Mouse (Mus musculus): Measurements from ENCODE around the gene Trpm6. TPM values are rescaled to one million over a fixed set of nuclear protein-coding genes. Genes with fewer than 3 reads are reported as not detected.
"Not testable (repeated sequence)": the region's sequence is repeated elsewhere in the genome, so short reads cannot be mapped to it uniquely, and the experiment has no call there.

The Trpm6 gene
- polyA plus RNA-seq (2012; fragmentation: generic; extraction: Trizol), result 0.06 TPM
- long read RNA-seq, experiment 1, result 0 reads
- long read RNA-seq, experiment 2, result 0 reads

DNA sequence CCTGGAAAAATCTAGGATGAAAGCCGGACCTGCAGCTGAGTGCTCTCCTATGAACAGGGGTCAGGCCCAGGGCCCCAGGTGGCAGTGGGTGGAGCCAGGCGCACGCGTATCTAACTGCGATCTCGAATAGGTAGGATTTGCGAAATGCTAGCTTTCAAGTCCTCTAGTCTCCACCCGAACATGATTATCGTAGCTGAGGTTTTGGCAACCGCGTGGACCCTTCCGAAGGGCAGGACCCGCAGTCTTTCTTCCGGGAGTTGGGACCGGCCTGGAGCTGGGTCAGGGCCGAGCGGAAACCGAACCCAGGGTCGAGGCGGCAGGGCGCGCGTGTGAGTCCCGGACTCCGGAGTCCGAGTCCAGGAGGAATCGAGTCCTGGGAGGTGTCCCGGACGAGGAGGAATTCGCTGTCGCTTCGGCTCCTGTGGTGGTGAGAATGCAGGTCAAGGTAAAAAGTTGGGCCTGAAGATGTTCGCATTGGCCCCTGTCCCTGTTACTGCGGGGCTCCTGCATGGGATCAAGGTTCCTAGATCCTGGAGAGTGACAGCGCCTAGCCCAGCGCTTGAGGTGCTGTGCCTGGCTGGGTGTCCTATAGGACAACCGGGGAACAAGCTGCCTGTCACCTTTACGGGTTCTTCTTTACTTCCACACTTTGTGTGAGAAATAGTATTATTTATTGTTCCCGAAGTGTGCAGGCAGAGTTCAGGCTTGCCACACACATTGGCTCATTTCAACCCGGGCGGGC lies at the start of gene Trpm6:
Gene Trpm6, plus strand, starts transcription at position 386 of the 742 bp plus-strand sequence.
- H3K79me2 ChIP-seq (ENCODE audit: control insufficient read depth, insufficient read depth), result no peaks in the 10 kb centered on the region
- no peak within 1 kb of the TSS for H3K4me3 ChIP-seq (ENCODE audit: insufficient read depth, poor library complexity, severe bottlenecking)
- no peaks in the 10 kb centered on the region for H3K79me3 ChIP-seq (ENCODE audit: low read depth)
- no peak within 1 kb of the TSS for H3ac ChIP-seq (ENCODE audit: control insufficient read depth, insufficient read length, low read depth)
- no peaks in the 10 kb centered on the region for H3K27me3 ChIP-seq (ENCODE audit: control insufficient read depth, insufficient read depth, insufficient read length)
- no peaks in the 10 kb centered on the region for H3K36me3 ChIP-seq (ENCODE audit: control insufficient read depth, insufficient read depth)
- TF ChIP-seq MAX (IDR thresholded peaks at IDR 0.05) (no peak), USF1 (IDR thresholded peaks at IDR 0.05; ENCODE audit: low read depth) (no peak), MYOG (IDR thresholded peaks at IDR 0.05; ENCODE audit: control insufficient read depth, extremely low read depth, insufficient read length) (no peak), CEBPB (IDR thresholded peaks at IDR 0.05; ENCODE audit: low read depth) (no peak), CTCF (IDR thresholded peaks at IDR 0.05; ENCODE audit: control insufficient read depth, insufficient read depth, insufficient read length) (no peak), FOSL1 (IDR thresholded peaks at IDR 0.05; ENCODE audit: insufficient read depth, low read length, poor library complexity, severe bottlenecking) (no peak), MYOD1 (IDR thresholded peaks at IDR 0.05; ENCODE audit: control insufficient read depth, insufficient read length, low read depth) (no peak)

DNA sequence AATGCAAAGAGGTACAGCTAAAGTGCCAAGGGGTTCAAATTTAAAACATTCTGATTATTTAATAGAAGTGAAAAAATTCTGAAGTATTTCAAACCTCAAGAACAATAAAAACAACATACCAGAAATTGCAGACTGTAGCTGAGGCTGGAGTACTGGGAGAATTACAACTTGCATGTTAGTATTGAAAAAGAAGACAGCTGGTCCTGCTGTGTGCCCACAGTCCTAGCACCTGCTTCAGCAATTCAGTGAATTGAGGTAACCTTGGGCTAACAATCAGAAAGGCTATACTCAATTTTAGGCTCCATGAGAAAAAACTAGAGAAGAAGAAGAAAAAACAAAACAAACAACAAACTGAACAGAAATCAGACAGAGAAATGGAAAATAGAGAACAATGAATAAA lies 41.7 kb upstream of the Trpm6 start:
- peaks cover under 1% of the 10 kb centered on the region for H3K79me2 ChIP-seq (ENCODE audit: control insufficient read depth, insufficient read depth)
- no peak overlapping the region for H3K4me3 ChIP-seq (ENCODE audit: insufficient read depth, poor library complexity, severe bottlenecking)
- H3ac ChIP-seq (ENCODE audit: control insufficient read depth, insufficient read length, low read depth), result no peak overlapping the region
- no peaks in the 10 kb centered on the region for H3K27me3 ChIP-seq (ENCODE audit: control insufficient read depth, insufficient read depth, insufficient read length)
- no peaks in the 10 kb centered on the region for H3K36me3 ChIP-seq (ENCODE audit: control insufficient read depth, insufficient read depth)
- no peaks in the 10 kb centered on the region for H3K79me3 ChIP-seq (ENCODE audit: low read depth)
- no peak for TF ChIP-seq MYOD1 (IDR thresholded peaks at IDR 0.05; ENCODE audit: control insufficient read depth, insufficient read length, low read depth)
- no peak for TF ChIP-seq CEBPB (IDR thresholded peaks at IDR 0.05; ENCODE audit: low read depth)
- no peak for TF ChIP-seq MYOG (IDR thresholded peaks at IDR 0.05; ENCODE audit: control insufficient read depth, extremely low read depth, insufficient read length)
- TF ChIP-seq FOSL1 (IDR thresholded peaks at IDR 0.05; ENCODE audit: insufficient read depth, low read length, poor library complexity, severe bottlenecking), result no peak
- no peak for TF ChIP-seq CTCF (IDR thresholded peaks at IDR 0.05; ENCODE audit: control insufficient read depth, insufficient read depth, insufficient read length)
- no peak for TF ChIP-seq MAX (IDR thresholded peaks at IDR 0.05)

DNA sequence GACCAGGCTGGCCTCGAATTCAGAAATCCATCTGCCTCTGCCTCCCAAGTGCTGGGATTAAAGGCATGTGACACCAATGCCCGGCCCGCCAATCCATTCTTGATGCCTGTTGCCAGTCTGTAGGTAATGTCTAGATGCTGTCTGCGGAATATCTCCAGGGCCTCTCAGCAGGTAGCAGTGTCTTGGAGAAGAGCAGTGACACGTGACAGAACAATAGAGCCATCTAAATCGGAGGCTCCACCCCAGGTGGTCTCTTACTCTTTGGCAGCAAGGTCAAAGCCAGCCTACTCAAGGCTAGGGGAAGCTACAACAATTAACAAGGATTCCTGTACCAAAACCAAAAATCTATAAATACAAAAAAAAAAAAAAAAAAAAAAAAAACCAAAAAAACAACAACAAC lies 38.9 kb upstream of the Trpm6 start:
- no peaks in the 10 kb centered on the region for H3K36me3 ChIP-seq (ENCODE audit: control insufficient read depth, insufficient read depth)
- no peaks in the 10 kb centered on the region for H3K27me3 ChIP-seq (ENCODE audit: control insufficient read depth, insufficient read depth, insufficient read length)
- H3K79me3 ChIP-seq (ENCODE audit: low read depth), result peaks cover 26% of the 10 kb centered on the region
- TF ChIP-seq CTCF (IDR thresholded peaks at IDR 0.05; ENCODE audit: control insufficient read depth, insufficient read depth, insufficient read length) (no peak), USF1 (IDR thresholded peaks at IDR 0.05; ENCODE audit: low read depth) (no peak)
- no peak overlapping the region for H3ac ChIP-seq (ENCODE audit: control insufficient read depth, insufficient read length, low read depth)
- H3K79me2 ChIP-seq (ENCODE audit: control insufficient read depth, insufficient read depth), result peaks cover 29% of the 10 kb centered on the region
- no peak overlapping the region for H3K4me3 ChIP-seq (ENCODE audit: insufficient read depth, poor library complexity, severe bottlenecking)

DNA sequence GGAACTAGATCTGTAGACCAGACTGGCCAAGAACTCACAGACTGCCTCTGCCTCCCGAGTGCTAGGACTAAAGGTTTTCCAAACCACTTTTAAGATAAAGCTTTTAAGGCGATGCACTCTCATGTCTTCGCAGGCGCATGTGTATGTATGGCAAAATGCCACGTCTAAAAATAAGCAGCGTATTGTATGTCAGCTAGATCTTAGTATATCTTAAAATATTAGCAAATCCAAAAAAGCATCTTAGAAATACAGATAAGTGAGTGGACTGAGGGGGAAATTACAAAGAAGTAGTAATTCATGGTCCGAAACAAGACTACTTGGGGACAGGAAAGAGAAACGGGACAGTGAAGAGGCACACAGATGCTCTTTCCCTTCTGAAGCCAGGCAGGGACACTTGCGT lies 38.2 kb upstream of the Trpm6 start:
- peaks cover 31% of the 10 kb centered on the region for H3K79me3 ChIP-seq (ENCODE audit: low read depth)
- H3K27me3 ChIP-seq (ENCODE audit: control insufficient read depth, insufficient read depth, insufficient read length), result no peaks in the 10 kb centered on the region
- no peak overlapping the region for H3ac ChIP-seq (ENCODE audit: control insufficient read depth, insufficient read length, low read depth)
- peaks cover under 1% of the 10 kb centered on the region for H3K36me3 ChIP-seq (ENCODE audit: control insufficient read depth, insufficient read depth)
- H3K4me3 ChIP-seq (ENCODE audit: insufficient read depth, poor library complexity, severe bottlenecking), result no peak overlapping the region
- TF ChIP-seq USF1 (IDR thresholded peaks at IDR 0.05; ENCODE audit: low read depth) (no peak), CEBPB (IDR thresholded peaks at IDR 0.05; ENCODE audit: low read depth) (no peak), FOSL1 (IDR thresholded peaks at IDR 0.05; ENCODE audit: insufficient read depth, low read length, poor library complexity, severe bottlenecking) (no peak), CTCF (IDR thresholded peaks at IDR 0.05; ENCODE audit: control insufficient read depth, insufficient read depth, insufficient read length) (no peak), MAX (IDR thresholded peaks at IDR 0.05) (no peak), MYOD1 (IDR thresholded peaks at IDR 0.05; ENCODE audit: control insufficient read depth, insufficient read length, low read depth) (no peak), MYOG (IDR thresholded peaks at IDR 0.05; ENCODE audit: control insufficient read depth, extremely low read depth, insufficient read length) (no peak)
- H3K79me2 ChIP-seq (ENCODE audit: control insufficient read depth, insufficient read depth), result peaks cover 35% of the 10 kb centered on the region

DNA sequence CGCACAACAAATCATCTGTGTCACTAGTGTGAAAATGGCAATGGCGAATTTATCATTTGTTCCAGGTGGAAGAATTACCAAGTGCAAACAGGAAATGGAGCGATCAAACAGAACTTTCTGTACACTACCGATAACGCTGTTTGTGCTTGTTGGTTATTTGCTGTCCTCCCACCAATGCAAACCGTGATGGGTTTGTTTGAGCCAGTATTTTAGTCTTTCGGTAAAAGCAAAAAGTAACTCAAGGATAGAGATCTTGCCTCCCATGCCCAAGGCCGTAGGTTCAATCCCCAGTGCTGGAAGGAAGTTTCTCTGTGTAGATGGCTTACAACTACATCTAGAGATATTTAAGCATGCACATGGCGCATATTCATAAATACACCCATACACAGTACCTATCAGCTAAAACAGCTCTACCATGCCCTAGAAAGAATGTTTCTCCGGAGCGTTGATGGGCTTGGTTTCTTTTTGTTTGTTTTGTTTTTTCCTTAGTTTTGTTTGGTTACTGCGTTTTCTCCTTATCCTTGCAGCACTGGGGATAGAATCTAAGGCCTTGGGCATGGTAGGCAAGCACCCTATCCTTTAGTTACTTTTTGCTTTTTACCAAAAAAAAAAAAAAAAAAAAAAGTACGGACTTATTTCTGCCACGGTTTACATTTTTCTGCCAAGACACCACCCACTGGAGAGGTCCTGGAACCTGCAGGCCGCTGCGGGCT lies 37.5 kb upstream of the Trpm6 start:
- Histone ChIP-seq H3K36me3 (ENCODE audit: control insufficient read depth, insufficient read depth) (peaks cover 8% of the 10 kb centered on the region), H3K79me2 (ENCODE audit: control insufficient read depth, insufficient read depth) (peaks cover 43% of the 10 kb centered on the region), H3K4me3 (ENCODE audit: insufficient read depth, poor library complexity, severe bottlenecking) (peak overlapping the region; percentile 91), H3ac (ENCODE audit: control insufficient read depth, insufficient read length, low read depth) (peak overlapping the region; percentile 67), H3K79me3 (ENCODE audit: low read depth) (peaks cover 39% of the 10 kb centered on the region), H3K27me3 (ENCODE audit: control insufficient read depth, insufficient read depth, insufficient read length) (no peaks in the 10 kb centered on the region)
- no peak for TF ChIP-seq MYOG (IDR thresholded peaks at IDR 0.05; ENCODE audit: control insufficient read depth, extremely low read depth, insufficient read length)

- no peaks in the 10 kb centered on the region for H3K27me3 ChIP-seq (ENCODE audit: control insufficient read depth, insufficient read depth, insufficient read length)
- peak; percentile 64 for TF ChIP-seq CTCF (IDR thresholded peaks at IDR 0.05; ENCODE audit: control insufficient read depth, insufficient read depth, insufficient read length)
- peak; percentile 59 for TF ChIP-seq MAX (IDR thresholded peaks at IDR 0.05)
- TF ChIP-seq USF1 (IDR thresholded peaks at IDR 0.05; ENCODE audit: low read depth), result no peak
- peak within 1 kb of the TSS; percentile 91 for H3K4me3 ChIP-seq (ENCODE audit: insufficient read depth, poor library complexity, severe bottlenecking)
- H3K36me3 ChIP-seq (ENCODE audit: control insufficient read depth, insufficient read depth), result peaks cover 13% of the 10 kb centered on the region
- H3ac ChIP-seq (ENCODE audit: control insufficient read depth, insufficient read length, low read depth), result peak within 1 kb of the TSS; percentile 84
- H3K79me3 ChIP-seq (ENCODE audit: low read depth), result peaks cover 42% of the 10 kb centered on the region
- H3K79me2 ChIP-seq (ENCODE audit: control insufficient read depth, insufficient read depth), result peaks cover 48% of the 10 kb centered on the region
These were observed 36.9 kb upstream of the Trpm6 start, which contains the start of gene D030056L22Rik for GRCm38 (mm10) chr19:18712866-18713300. TSS of gene D030056L22Rik (plus strand) at chr19:18713193.

DNA sequence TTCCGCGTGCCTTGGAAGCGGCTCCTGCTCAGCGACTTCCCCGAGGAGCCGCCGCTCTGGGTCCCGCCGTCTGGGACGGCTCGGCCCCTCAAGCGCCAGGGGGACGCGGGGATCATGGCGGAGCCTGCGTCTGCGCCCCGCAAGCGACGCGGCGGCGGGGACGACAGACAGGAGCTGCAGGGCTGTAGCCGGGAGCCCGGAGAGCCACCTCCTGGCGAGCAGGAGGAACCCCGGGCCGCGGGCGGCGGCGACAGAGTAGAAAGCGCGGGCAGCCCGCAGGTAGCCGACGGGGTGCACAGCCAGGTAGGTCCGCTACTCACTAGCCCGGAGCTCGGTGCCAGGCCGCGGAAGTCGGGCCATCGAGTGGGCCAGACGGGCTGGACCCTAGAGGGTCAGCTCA lies 36.4 kb upstream of the Trpm6 start:
- not testable (repeated sequence) for H3K27me3 ChIP-seq (ENCODE audit: control insufficient read depth, insufficient read depth, insufficient read length)
- peaks cover 18% of the 10 kb centered on the region for H3K36me3 ChIP-seq (ENCODE audit: control insufficient read depth, insufficient read depth)
- peak overlapping the region; percentile 84 for H3ac ChIP-seq (ENCODE audit: control insufficient read depth, insufficient read length, low read depth)
- peaks cover 43% of the 10 kb centered on the region for H3K79me3 ChIP-seq (ENCODE audit: low read depth)
- peaks cover 52% of the 10 kb centered on the region for H3K79me2 ChIP-seq (ENCODE audit: control insufficient read depth, insufficient read depth)
- H3K4me3 ChIP-seq (ENCODE audit: insufficient read depth, poor library complexity, severe bottlenecking), result peak overlapping the region; percentile 91

Data from C2C12 (cell line).